Comparison of ENCODE assay signal across 17 mouse cellular contexts in the genomic region with DNA sequence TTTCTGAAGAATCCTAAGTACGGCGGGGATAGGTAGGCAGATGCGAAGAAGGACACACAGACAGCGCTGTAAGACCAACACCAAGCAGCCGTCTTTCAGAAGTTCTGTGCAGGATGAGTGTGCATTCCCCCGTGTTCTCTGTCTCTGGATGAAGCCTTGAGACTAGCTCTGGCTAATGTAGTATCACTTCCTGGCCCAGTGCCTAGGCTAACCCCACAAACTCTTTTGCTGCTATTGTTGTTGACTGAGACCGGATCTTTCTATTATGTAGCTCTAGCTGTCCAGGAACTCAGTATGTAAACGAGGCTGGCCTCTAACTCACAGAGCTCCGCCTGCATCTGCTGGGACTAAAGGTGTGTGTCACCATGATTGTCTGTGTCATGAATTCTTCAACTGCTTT. TPM values are rescaled to one million over a fixed set of nuclear protein-coding genes. Genes with fewer than 3 reads are reported as not detected.
"Had no signal": no experiment of that assay in that cellular context is flagged by ENCODE, and none has a peak within 500 bp of the region (broad histone marks: within the 10 kb centered on the region; RNA-seq: fewer than 3 reads in every experiment).

No protein-coding gene starts in this region.

- H3K27ac ChIP-seq: liver, embryonic 13.5 days; liver, embryonic 15.5 days; lung, embryonic 15.5 days; macrophage; midbrain, embryonic 12.5 days; midbrain, embryonic 15.5 days; neural tube, embryonic 12.5 days; stomach, embryonic 15.5 days; stomach, postnatal 0 days had no signal

- H3K9me3 ChIP-seq: liver, embryonic 13.5 days; liver, embryonic 15.5 days; lung, embryonic 15.5 days; midbrain, embryonic 12.5 days; midbrain, embryonic 15.5 days; neural tube, embryonic 12.5 days; stomach, embryonic 15.5 days had no signal

- DNase-seq: liver, embryonic 13.5 days; liver, postnatal 0 days; lung, adult 2 months; right cerebral cortex, postnatal 14 days; thymus, adult 2 months; thymus, postnatal 25 days; thymus, postnatal 4 days had no signal

- H3K4me2 ChIP-seq: liver, embryonic 13.5 days; liver, embryonic 15.5 days; lung, embryonic 15.5 days; midbrain, embryonic 12.5 days; midbrain, embryonic 15.5 days; neural tube, embryonic 12.5 days; stomach, embryonic 15.5 days had no signal

- H3K27me3 ChIP-seq: liver, embryonic 13.5 days; liver, embryonic 15.5 days; lung, embryonic 15.5 days; megakaryocyte, embryonic 14.5 days; midbrain, embryonic 12.5 days; midbrain, embryonic 15.5 days; neural tube, embryonic 12.5 days; stomach, embryonic 15.5 days had no signal

- H3K36me3 ChIP-seq: liver, embryonic 13.5 days; liver, embryonic 15.5 days; lung, embryonic 15.5 days; midbrain, embryonic 12.5 days; midbrain, embryonic 15.5 days; neural tube, embryonic 12.5 days; stomach, embryonic 15.5 days had no signal

- H3K9ac ChIP-seq: liver, embryonic 13.5 days; liver, embryonic 15.5 days; liver, postnatal 0 days; lung, embryonic 15.5 days; midbrain, embryonic 12.5 days; midbrain, embryonic 15.5 days; neural tube, embryonic 12.5 days; stomach, embryonic 15.5 days had no signal

- H3K4me1 ChIP-seq: liver, embryonic 13.5 days; liver, embryonic 15.5 days; megakaryocyte, embryonic 14.5 days; midbrain, embryonic 12.5 days; midbrain, embryonic 15.5 days; neural tube, embryonic 12.5 days; stomach, embryonic 15.5 days had no signal

- H3K4me3 ChIP-seq: liver, embryonic 13.5 days; liver, embryonic 15.5 days; lung, embryonic 15.5 days; megakaryocyte, embryonic 14.5 days; midbrain, embryonic 12.5 days; midbrain, embryonic 15.5 days; neural tube, embryonic 12.5 days; stomach, embryonic 15.5 days had no signal

- ATAC-seq: liver, postnatal 0 days; lung, postnatal 0 days; midbrain, embryonic 15.5 days had no signal

RNA-seq across cellular contexts. Expression of gene Slco2a1, which starts 43.6 kb away (rescaled TPM):
- polyA plus RNA-seq: macrophage had no signal
